Mouse (Mus musculus): ENCODE measurements at regions not wholly inside any gene's neighbourhood (a gene's known extent, or its start where the extent isn't known, plus 50 kb on each side); places are given as distances from the start of the nearest gene placed in this dataset.

- Histone ChIP-seq H3K9ac (ENCODE audit: control insufficient read depth, low read depth, low read length, poor library complexity, severe bottlenecking) (no peak overlapping the region), H3K4me1 (ENCODE audit: control insufficient read depth in 1 of 2, insufficient read depth in 2 of 2, low read length in 2 of 2) (no peaks in the 10 kb centered on the region), H3K27me3 (ENCODE audit: control insufficient read depth in 1 of 2, insufficient read depth in 2 of 2, low read length in 2 of 2) (no peaks in the 10 kb centered on the region), H3K4me3 (ENCODE audit: control insufficient read depth in 1 of 2, insufficient read depth in 1 of 2, low read depth in 2 of 2, low read length in 2 of 2) (no peak overlapping the region), H3K9me3 (replicated peaks; ENCODE audit: insufficient read depth, low read length) (no peaks in the 10 kb centered on the region), H3K36me3 (ENCODE audit: control insufficient read depth in 1 of 2, insufficient read depth in 2 of 2, low read length in 2 of 2) (no peaks in the 10 kb centered on the region), H3K79me2 (ENCODE audit: control insufficient read depth, insufficient read depth, low read length, poor library complexity) (no peaks in the 10 kb centered on the region), H3K27ac (ENCODE audit: control insufficient read depth, low read depth, low read length) (no peak overlapping the region)
- TF ChIP-seq MYB (IDR thresholded peaks at IDR 0.05; ENCODE audit: low read depth, low read length) (no peak), TBP (IDR thresholded peaks at IDR 0.05; ENCODE audit: low read depth, low read length) (no peak), ELF1 (IDR thresholded peaks at IDR 0.05; ENCODE audit: low read depth, low read length) (no peak), NRF1 (IDR thresholded peaks at IDR 0.05; ENCODE audit: insufficient read depth, low read depth, low read length, poor library complexity, severe bottlenecking) (no peak), TAL1 (IDR thresholded peaks at IDR 0.05; ENCODE audit: low read length) (no peak), NELFE (IDR thresholded peaks at IDR 0.05; ENCODE audit: low read depth, low read length) (no peak)
- no peak for DNase-seq (ENCODE audit: low read depth, low spot score)
Measured at GRCm38 (mm10) chr5:119534946-119535345, 135.5 kb upstream of the Tbx3 start.

GRCm38 (mm10) chr5:119542836-119543235 is 127.6 kb upstream of the Tbx3 start:
- TF ChIP-seq KAT2A (conservative IDR thresholded peaks at IDR 0.05; ENCODE audit: low read depth, low read length) (no peak), CHD2 (IDR thresholded peaks at IDR 0.05; ENCODE audit: low read length) (no peak), UBTF (IDR thresholded peaks at IDR 0.05; ENCODE audit: borderline replicate concordance, insufficient read depth, low read depth, low read length) (no peak), POLR2A (IDR thresholded peaks at IDR 0.05; ENCODE audit: control insufficient read depth in 1 of 2, insufficient read depth in 1 of 2, low read depth in 1 of 2, low read length in 2 of 2, poor library complexity in 1 of 2) (no peak), CTCF (IDR thresholded peaks at IDR 0.05 in 2 of 3, conservative IDR thresholded peaks at IDR 0.05 in 1 of 3; ENCODE audit: control insufficient read depth in 1 of 3, insufficient read depth in 1 of 3, low read depth in 2 of 3, low read length in 3 of 3, poor library complexity in 1 of 3, severe bottlenecking in 1 of 3) (no peak), E2F4 (IDR thresholded peaks at IDR 0.05; ENCODE audit: borderline replicate concordance, low read depth, low read length) (no peak), NRF1 (IDR thresholded peaks at IDR 0.05; ENCODE audit: insufficient read depth, low read depth, low read length, poor library complexity, severe bottlenecking) (no peak), TAL1 (IDR thresholded peaks at IDR 0.05; ENCODE audit: low read length) (no peak), ZNF384 (IDR thresholded peaks at IDR 0.05; ENCODE audit: low read depth, low read length) (no peak), MYB (IDR thresholded peaks at IDR 0.05; ENCODE audit: low read depth, low read length) (no peak), POLR2AphosphoS5 (IDR thresholded peaks at IDR 0.05; ENCODE audit: borderline replicate concordance, low read depth, low read length) (no peak), ZC3H11A (IDR thresholded peaks at IDR 0.05; ENCODE audit: low read depth, low read length) (no peak), TBP (IDR thresholded peaks at IDR 0.05; ENCODE audit: low read depth, low read length) (no peak), USF2 (IDR thresholded peaks at IDR 0.05; ENCODE audit: borderline replicate concordance in 1 of 2, insufficient read depth in 1 of 2, low read depth in 1 of 2, low read length in 2 of 2) (no peak), ELF1 (IDR thresholded peaks at IDR 0.05; ENCODE audit: low read depth, low read length) (no peak), MAFK (IDR thresholded peaks at IDR 0.05; ENCODE audit: borderline replicate concordance, low read depth, low read length) (no peak), JUND (IDR thresholded peaks at IDR 0.05; ENCODE audit: low read depth, low read length) (no peak), USF1 (IDR thresholded peaks at IDR 0.05; ENCODE audit: low read depth, low read length) (no peak), RCOR1 (IDR thresholded peaks at IDR 0.05; ENCODE audit: low read depth, low read length) (no peak)
- H3K36me3 ChIP-seq (ENCODE audit: control insufficient read depth in 1 of 2, insufficient read depth in 2 of 2, low read length in 2 of 2), result no peaks in the 10 kb centered on the region
- no peak overlapping the region for H3K4me3 ChIP-seq (ENCODE audit: control insufficient read depth in 1 of 2, insufficient read depth in 1 of 2, low read depth in 2 of 2, low read length in 2 of 2)
- H3K79me2 ChIP-seq (ENCODE audit: control insufficient read depth, insufficient read depth, low read length, poor library complexity), result no peaks in the 10 kb centered on the region
- H3K9me3 ChIP-seq (replicated peaks; ENCODE audit: insufficient read depth, low read length), result no peaks in the 10 kb centered on the region
- H3K9ac ChIP-seq (ENCODE audit: control insufficient read depth, low read depth, low read length, poor library complexity, severe bottlenecking), result no peak overlapping the region
- DNase-seq (ENCODE audit: low read depth, low spot score), result no peak
- H3K27me3 ChIP-seq (ENCODE audit: control insufficient read depth in 1 of 2, insufficient read depth in 2 of 2, low read length in 2 of 2), result no peaks in the 10 kb centered on the region
- H3K4me1 ChIP-seq (ENCODE audit: control insufficient read depth in 1 of 2, insufficient read depth in 2 of 2, low read length in 2 of 2), result no peaks in the 10 kb centered on the region
- H3K27ac ChIP-seq (ENCODE audit: control insufficient read depth, low read depth, low read length), result no peak overlapping the region
